Mouse (Mus musculus) heart, adult 2 months (tissue): Measurements from ENCODE around the gene Piwil4.

Source experiments
- CTCF ChIP-seq: fragments of 200-600 bp; IDR thresholded peaks from 2 replicates; pipeline ENCODE4 v1.8.1; 2022; ENCODE audit warnings: antibody characterized with exemption, mild to moderate bottlenecking, moderate library complexity
- EP300 ChIP-seq: fragments of 200-500 bp; IDR thresholded peaks from 2 replicates; pipeline ENCODE4 v1.6.1; 2011; ENCODE audit warnings: low read depth, low read length, control low read depth; ENCODE audit not compliant: insufficient read depth
- POLR2A ChIP-seq: fragments of 200-500 bp; IDR thresholded peaks from 2 replicates; pipeline ENCODE4 v1.6.1; 2011; ENCODE audit warnings: mild to moderate bottlenecking, low read depth, low read length, control low read depth; ENCODE audit not compliant: insufficient read depth

GRCm38 (mm10) chr9:14674506-14674905 is 66.0 kb downstream of the Piwil4 start:
- TF ChIP-seq CTCF (no peak), POLR2A (no peak), EP300 (no peak)
